Mouse (Mus musculus) lung, embryonic 16.5 days (tissue): ENCODE measurements around the gene Hoxc10. TPM values are rescaled to one million over a fixed set of nuclear protein-coding genes. Genes with fewer than 3 reads are reported as not detected.

ENCODE experiments used
- ATAC-seq: fragments of 200-750 bp; cut with Nextera tagmentation; 2 replicates; pipeline ENCODE4 v1.8.0; 2017; ENCODE audit warnings: low read depth, mild to moderate bottlenecking, moderate library complexity
- H3K27ac ChIP-seq: fragments of 300-500 bp; sonication (generic); 2 replicates; pipeline ENCODE4 v1.5.1; 2014; ENCODE audit warnings: mild to moderate bottlenecking, control low read depth, low read length
- H3K27me3 ChIP-seq: fragments of 300-500 bp; sonication (generic); 2 replicates; pipeline ENCODE4 v1.6.1; 2014; ENCODE audit warnings: low read depth, low read length, mixed read lengths; ENCODE audit not compliant: control insufficient read depth, insufficient read depth
- H3K36me3 ChIP-seq: fragments of 300-500 bp; sonication (generic); 2 replicates; pipeline ENCODE4 v1.6.1; 2014; ENCODE audit warnings: low read length; ENCODE audit not compliant: control insufficient read depth, insufficient read depth
- H3K4me1 ChIP-seq: fragments of 300-500 bp; sonication (generic); replicated peaks from 2 replicates; pipeline ENCODE4 v1.6.1; 2014; ENCODE audit warnings: low read length, mixed read lengths; ENCODE audit not compliant: control insufficient read depth, insufficient read depth
- H3K4me2 ChIP-seq: fragments of 300-500 bp; sonication (generic); 2 replicates; pipeline ENCODE4 v1.6.1; 2014; ENCODE audit warnings: low read depth, low read length, control low read depth
- H3K4me3 ChIP-seq: fragments of 300-500 bp; sonication (generic); 2 replicates; pipeline ENCODE4 v1.5.1; 2014; ENCODE audit warnings: mild to moderate bottlenecking, low read length, control low read depth
- H3K9ac ChIP-seq: fragments of 300-500 bp; sonication (generic); 2 replicates; pipeline ENCODE4 v1.6.1; 2014; ENCODE audit warnings: low read length, control low read depth
- H3K9me3 ChIP-seq: fragments of 300-500 bp; sonication (generic); 2 replicates; pipeline ENCODE4 v1.6.1; 2016; ENCODE audit warnings: low read length; ENCODE audit not compliant: control insufficient read depth
- WGBS: fragments of 180-500 bp; shearing (Covaris S2); extraction: QIAGEN DNeasy Blood & Tissue Kit; methylation state at CpG from one replicate; pipeline ENCODE4 v1.1.7; 2014; 5-methylcytosine and 5-hydroxymethylcytosine counted together
- polyA plus RNA-seq: library from polyadenylated mRNA; unstranded; fragments of >200 nt; fragmentation: Nextera tagmentation; extraction: Ambion mirVana; gene quantifications from 2 replicates; pipeline ENCODE4 v1.2.1, GENCODE M21; 2015

The Hoxc10 gene
- polyA plus RNA-seq, 1 experiment from 2014 or later: not detected

GRCm38 (mm10) chr15:102980352-102980751, 13.8 kb downstream of the Hoxc10 start:
- no peaks in the 10 kb centered on the region for H3K9me3 ChIP-seq
- no peak overlapping the region for H3K4me2 ChIP-seq
- H3K36me3 ChIP-seq: no peaks in the 10 kb centered on the region
- no peak overlapping the region for H3K4me3 ChIP-seq
- H3K9ac ChIP-seq: no peak overlapping the region
- peaks cover 96% of the 10 kb centered on the region for H3K27me3 ChIP-seq
- H3K27ac ChIP-seq: no peak overlapping the region
- no peak for ATAC-seq
- H3K4me1 ChIP-seq: no peaks in the 10 kb centered on the region; the same call in 1 of the 2 replicates
- WGBS: 3% methylated on average over 11 of the region's 11 CpGs

DNA sequence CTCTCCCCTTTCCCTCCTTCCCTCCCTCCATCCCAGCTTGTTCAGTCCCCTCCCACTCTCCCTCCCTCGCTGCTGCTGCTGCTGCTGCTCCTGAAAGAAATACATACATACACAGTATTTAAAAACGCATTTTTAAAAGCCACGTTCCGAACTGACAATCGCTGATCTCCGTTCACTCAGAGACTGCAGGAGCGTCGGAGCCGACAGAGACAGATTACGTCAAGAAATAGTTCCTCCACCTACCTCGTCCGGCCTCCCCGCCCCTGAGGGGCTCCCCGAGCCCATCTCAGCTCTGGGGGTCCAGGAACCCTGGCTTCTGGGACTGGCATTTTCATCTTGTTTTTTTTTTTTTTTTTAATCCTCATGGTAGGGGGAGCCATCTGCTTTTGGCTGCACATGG, 14.3 kb downstream of the Hoxc10 start:
- no peak overlapping the region for H3K4me3 ChIP-seq
- no peak overlapping the region for H3K4me2 ChIP-seq
- no peak overlapping the region for H3K9ac ChIP-seq
- H3K36me3 ChIP-seq: no peaks in the 10 kb centered on the region
- no peaks in the 10 kb centered on the region; the same call in 1 of the 2 replicates for H3K4me1 ChIP-seq
- peaks cover 96% of the 10 kb centered on the region for H3K27me3 ChIP-seq
- H3K9me3 ChIP-seq: no peaks in the 10 kb centered on the region
- H3K27ac ChIP-seq: no peak overlapping the region
- WGBS: 1% methylated on average over 14 of the region's 14 CpGs
- no peak for ATAC-seq

DNA sequence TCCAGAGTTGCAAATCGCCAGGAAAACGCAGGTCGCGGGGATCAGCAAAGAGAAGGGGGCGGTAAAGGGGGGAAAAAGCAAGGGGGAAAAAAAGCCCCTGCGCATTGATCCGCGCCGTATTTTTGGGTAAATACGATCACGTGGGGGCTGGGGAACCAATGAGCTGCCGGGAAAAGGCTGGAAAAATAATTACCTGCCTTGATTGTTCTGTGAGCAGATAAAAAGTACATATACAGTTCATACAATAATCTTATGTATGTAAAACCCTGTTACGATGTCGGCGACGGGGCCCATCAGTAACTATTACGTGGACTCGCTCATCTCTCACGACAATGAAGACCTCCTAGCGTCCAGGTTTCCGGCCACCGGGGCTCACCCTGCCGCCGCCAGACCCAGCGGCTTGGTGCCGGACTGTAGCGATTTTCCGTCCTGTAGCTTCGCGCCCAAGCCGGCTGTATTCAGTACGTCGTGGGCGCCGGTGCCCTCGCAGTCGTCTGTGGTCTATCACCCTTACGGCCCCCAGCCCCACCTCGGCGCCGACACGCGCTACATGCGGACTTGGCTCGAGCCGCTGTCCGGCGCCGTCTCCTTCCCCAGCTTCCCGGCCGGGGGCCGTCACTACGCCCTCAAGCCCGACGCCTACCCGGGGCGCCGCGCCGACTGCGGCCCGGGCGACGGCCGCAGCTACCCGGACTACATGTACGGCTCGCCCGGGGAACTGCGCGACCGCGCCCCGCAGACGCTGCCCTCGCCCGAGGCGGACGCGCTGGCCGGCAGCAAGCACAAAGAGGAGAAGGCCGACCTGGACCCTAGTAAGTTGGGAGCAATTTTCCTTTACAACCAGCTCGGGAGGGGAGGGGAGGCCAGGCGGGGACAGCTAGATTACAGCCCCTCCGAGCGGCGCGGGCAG, 15.0 kb downstream of the Hoxc10 start:
- Histone ChIP-seq H3K36me3 (no peaks in the 10 kb centered on the region), H3K27me3 (peaks cover 96% of the 10 kb centered on the region), H3K27ac (no peak overlapping the region), H3K4me2 (peak overlapping the region; percentile 34), H3K9me3 (no peaks in the 10 kb centered on the region), H3K4me3 (peak overlapping the region; percentile 22), H3K4me1 (no peaks in the 10 kb centered on the region; the same call in 1 of the 2 replicates), H3K9ac (no peak overlapping the region)
- ATAC-seq: no peak
- WGBS: under 1% methylated on average over 81 of the region's 88 CpGs

- Histone ChIP-seq H3K9ac (no peak overlapping the region), H3K4me3 (no peak overlapping the region), H3K4me2 (no peak overlapping the region), H3K27me3 (peaks cover 95% of the 10 kb centered on the region), H3K4me1 (no peaks in the 10 kb centered on the region), H3K9me3 (no peaks in the 10 kb centered on the region), H3K27ac (no peak overlapping the region), H3K36me3 (no peaks in the 10 kb centered on the region)
- WGBS: 3% methylated on average over 12 of the region's 12 CpGs
- no peak for ATAC-seq
Observed at GRCm38 (mm10) chr15:102983716-102984115, 17.1 kb downstream of the Hoxc10 start.

GRCm38 (mm10) chr15:102984521-102984920, 17.9 kb downstream of the Hoxc10 start:
- no peak overlapping the region for H3K4me3 ChIP-seq
- H3K27ac ChIP-seq: no peak overlapping the region
- no peaks in the 10 kb centered on the region for H3K36me3 ChIP-seq
- H3K9ac ChIP-seq: no peak overlapping the region
- no peaks in the 10 kb centered on the region for H3K4me1 ChIP-seq
- WGBS: 5% methylated on average over 10 of the region's 10 CpGs
- H3K4me2 ChIP-seq: no peak overlapping the region
- peaks cover 95% of the 10 kb centered on the region for H3K27me3 ChIP-seq
- no peaks in the 10 kb centered on the region for H3K9me3 ChIP-seq
- ATAC-seq: no peak

- Histone ChIP-seq H3K27ac (no peak overlapping the region), H3K4me2 (no peak overlapping the region), H3K9me3 (no peaks in the 10 kb centered on the region), H3K9ac (no peak overlapping the region), H3K4me3 (no peak overlapping the region), H3K4me1 (no peaks in the 10 kb centered on the region), H3K36me3 (no peaks in the 10 kb centered on the region), H3K27me3 (peaks cover 95% of the 10 kb centered on the region)
- WGBS: 9% methylated on average over 3 of the region's 3 CpGs
- no peak for ATAC-seq
Observed at GRCm38 (mm10) chr15:102984925-102985324, 18.3 kb downstream of the Hoxc10 start.

DNA sequence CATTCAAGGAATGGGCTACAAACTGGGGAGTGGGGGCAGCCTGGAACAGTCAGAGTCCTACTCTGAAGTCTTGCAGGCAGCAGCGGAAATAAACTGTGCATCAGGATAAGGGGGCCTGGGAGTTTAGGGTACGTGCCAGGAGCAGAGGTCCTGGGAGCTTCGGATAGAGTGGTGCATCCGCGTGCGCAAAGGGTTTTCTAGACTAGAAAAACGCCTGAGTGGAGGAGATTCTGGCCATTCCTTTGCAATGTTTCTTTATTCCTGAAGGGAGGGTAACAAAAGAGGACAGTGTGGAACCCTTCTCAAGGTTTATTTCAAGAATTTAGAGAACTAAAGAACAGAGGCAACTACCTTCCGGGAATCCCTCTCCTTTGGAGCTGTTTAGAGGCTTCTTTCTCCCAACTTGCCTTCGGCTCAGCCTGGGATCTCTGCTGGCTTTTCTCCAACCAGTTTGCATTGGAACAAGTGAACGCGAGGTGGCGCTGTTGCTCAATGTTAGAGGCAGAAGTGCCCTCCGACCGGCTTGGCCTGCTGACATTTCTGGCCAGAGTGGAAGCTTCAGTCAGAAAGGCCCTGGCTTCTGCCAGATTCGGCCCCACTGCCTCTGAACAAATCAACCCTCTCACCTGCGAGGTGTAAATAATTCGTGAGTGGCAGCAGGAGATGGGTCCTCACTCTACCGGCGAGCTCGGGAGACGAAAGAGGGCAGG, 20.7 kb downstream of the Hoxc10 start:
- peaks cover 3% of the 10 kb centered on the region; the same call in 1 of the 2 replicates for H3K4me1 ChIP-seq
- ATAC-seq: peak; percentile 56
- H3K4me2 ChIP-seq: no peak overlapping the region
- 3% methylated on average over 21 of the region's 21 CpGs for WGBS
- H3K9me3 ChIP-seq: no peaks in the 10 kb centered on the region
- no peaks in the 10 kb centered on the region for H3K36me3 ChIP-seq
- H3K27me3 ChIP-seq: peaks cover 95% of the 10 kb centered on the region
- H3K9ac ChIP-seq: no peak overlapping the region
- H3K27ac ChIP-seq: no peak overlapping the region
- H3K4me3 ChIP-seq: no peak overlapping the region

GRCm38 (mm10) chr15:102988078-102988477, 21.5 kb downstream of the Hoxc10 start:
- Histone ChIP-seq H3K4me1 (peaks cover 3% of the 10 kb centered on the region; the same call in 1 of the 2 replicates), H3K4me2 (no peak overlapping the region), H3K4me3 (no peak overlapping the region), H3K36me3 (no peaks in the 10 kb centered on the region), H3K9ac (no peak overlapping the region), H3K9me3 (no peaks in the 10 kb centered on the region), H3K27me3 (peaks cover 96% of the 10 kb centered on the region), H3K27ac (no peak overlapping the region)
- ATAC-seq: no peak
- 24% methylated on average over 5 of the region's 5 CpGs for whole genome bisulfite sequencing
